Mouse (Mus musculus): Measurements from ENCODE around the gene Emp3. TPM values are rescaled to one million over a fixed set of nuclear protein-coding genes. Genes with fewer than 3 reads are reported as not detected.
A peak's percentile ranks its signal among the peaks of the same experiment; 100 is the strongest.

Emp3 gene
- polyA plus RNA-seq, 1 experiment from 2014 or later, result 255 TPM

GRCm38 (mm10) chr7:45873061-45873947 is 47.9 kb downstream of the Emp3 start:
- H3K36me3 ChIP-seq (ENCODE audit: insufficient read depth, low read length), result peaks cover 20% of the 10 kb centered on the region
- WGBS, result 1% methylated on average over 28 of the region's 28 CpGs
- H3K27ac ChIP-seq (ENCODE audit: low read length), result peak overlapping the region; percentile 95
- TF ChIP-seq EP300 (IDR thresholded peaks at IDR 0.05) (no peak), CTCF (IDR thresholded peaks at IDR 0.05) (peak; percentile 59)
- peaks cover 13% of the 10 kb centered on the region for H3K4me1 ChIP-seq (ENCODE audit: insufficient read depth, low read depth, low read length)
- DNase-seq (ENCODE audit: low spot score) (peak; percentile 76), ATAC-seq (peak; percentile 72)
- peak overlapping the region; percentile 91 for H3K4me3 ChIP-seq (ENCODE audit: low read depth, low read length)
- peaks cover 24% of the 10 kb centered on the region; the same call in 1 of the 2 replicates for H3K27me3 ChIP-seq (replicated peaks; ENCODE audit: insufficient read depth, low read length)
- H3K9ac ChIP-seq (replicated peaks; ENCODE audit: low read depth), result peak overlapping the region; percentile 97
- H3K9me3 ChIP-seq (ENCODE audit: low read length), result no peaks in the 10 kb centered on the region
- H3K4me2 ChIP-seq (replicated peaks; ENCODE audit: low read depth, low read length), result peak overlapping the region; percentile 82

DNA sequence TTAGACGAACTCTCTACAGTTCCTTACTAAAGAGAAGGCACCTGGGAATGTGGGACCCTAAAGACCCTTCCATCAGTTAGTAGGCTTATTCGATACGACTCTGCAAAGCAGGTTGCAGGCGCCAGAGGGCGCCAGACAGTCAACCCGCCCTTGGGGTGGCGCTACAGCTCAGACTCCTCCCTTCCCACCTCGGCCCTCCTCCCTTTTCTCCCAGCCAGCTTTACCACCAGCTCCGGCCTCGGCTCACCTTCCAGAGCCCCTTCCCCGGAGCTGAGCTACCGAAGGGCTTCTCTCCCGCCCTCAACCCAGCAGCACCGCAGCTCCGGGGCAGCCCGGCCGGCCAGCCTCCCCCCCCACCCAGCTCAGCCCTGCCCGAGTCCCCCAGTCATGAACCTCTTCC is 48.6 kb downstream of the Emp3 start, which contains the start of gene Kdelr1:
TSS of gene Kdelr1 (plus strand) at position 149 of the 400 bp plus-strand sequence.
- Histone ChIP-seq H3K9me3 (ENCODE audit: low read length) (no peaks in the 10 kb centered on the region), H3K9ac (replicated peaks; ENCODE audit: low read depth) (peak within 1 kb of the TSS; percentile 97), H3K4me3 (ENCODE audit: low read depth, low read length) (peak within 1 kb of the TSS; percentile 91), H3K36me3 (ENCODE audit: insufficient read depth, low read length) (peaks cover 20% of the 10 kb centered on the region), H3K27ac (ENCODE audit: low read length) (peak within 1 kb of the TSS; percentile 95), H3K27me3 (replicated peaks; ENCODE audit: insufficient read depth, low read length) (peaks cover 24% of the 10 kb centered on the region; the same call in 1 of the 2 replicates), H3K4me2 (replicated peaks; ENCODE audit: low read depth, low read length) (peak within 1 kb of the TSS; percentile 82), H3K4me1 (ENCODE audit: insufficient read depth, low read depth, low read length) (peaks cover 13% of the 10 kb centered on the region)
- DNase-seq (ENCODE audit: low spot score) (peak; percentile 96), ATAC-seq (peak; percentile 80)
- no peak for TF ChIP-seq EP300 (IDR thresholded peaks at IDR 0.05)
- peak; percentile 96 for TF ChIP-seq CTCF (IDR thresholded peaks at IDR 0.05)
- under 1% methylated on average over 18 of the region's 18 CpGs for WGBS

GRCm38 (mm10) chr7:45870282-45871058 is 50.7 kb downstream of the Emp3 start:
- no peak overlapping the region for H3K4me3 ChIP-seq (ENCODE audit: low read depth, low read length)
- H3K36me3 ChIP-seq (ENCODE audit: insufficient read depth, low read length), result peaks cover 1% of the 10 kb centered on the region; the same call in 1 of the 2 replicates
- TF ChIP-seq EP300 (IDR thresholded peaks at IDR 0.05), result no peak
- TF ChIP-seq CTCF (IDR thresholded peaks at IDR 0.05), result no peak
- 4% methylated on average over 26 of the region's 30 CpGs for WGBS
- H3K27ac ChIP-seq (ENCODE audit: low read length), result no peak overlapping the region
- peak overlapping the region; percentile 22 for H3K4me2 ChIP-seq (replicated peaks; ENCODE audit: low read depth, low read length)
- H3K4me1 ChIP-seq (ENCODE audit: insufficient read depth, low read depth, low read length), result peaks cover 13% of the 10 kb centered on the region
- no peak overlapping the region for H3K9ac ChIP-seq (replicated peaks; ENCODE audit: low read depth)
- peaks cover 27% of the 10 kb centered on the region; the same call in 1 of the 2 replicates for H3K27me3 ChIP-seq (replicated peaks; ENCODE audit: insufficient read depth, low read length)
- DNase-seq (ENCODE audit: low spot score) (no peak), ATAC-seq (no peak)
- H3K9me3 ChIP-seq (ENCODE audit: low read length), result no peaks in the 10 kb centered on the region

GRCm38 (mm10) chr7:45869787-45870186 is 51.4 kb downstream of the Emp3 start:
- H3K27ac ChIP-seq (ENCODE audit: low read length), result no peak overlapping the region
- no peak overlapping the region for H3K4me3 ChIP-seq (ENCODE audit: low read depth, low read length)
- no peaks in the 10 kb centered on the region for H3K9me3 ChIP-seq (ENCODE audit: low read length)
- TF ChIP-seq EP300 (IDR thresholded peaks at IDR 0.05), result no peak
- TF ChIP-seq CTCF (IDR thresholded peaks at IDR 0.05), result no peak
- 5% methylated on average over 13 of the region's 14 CpGs for WGBS
- no peak overlapping the region for H3K9ac ChIP-seq (replicated peaks; ENCODE audit: low read depth)
- H3K4me2 ChIP-seq (replicated peaks; ENCODE audit: low read depth, low read length), result no peak overlapping the region
- H3K36me3 ChIP-seq (ENCODE audit: insufficient read depth, low read length), result no peaks in the 10 kb centered on the region
- H3K4me1 ChIP-seq (ENCODE audit: insufficient read depth, low read depth, low read length), result peaks cover 9% of the 10 kb centered on the region
- ATAC-seq, result no peak
- peaks cover 27% of the 10 kb centered on the region; the same call in 1 of the 2 replicates for H3K27me3 ChIP-seq (replicated peaks; ENCODE audit: insufficient read depth, low read length)
- no peak for DNase-seq (ENCODE audit: low spot score)

- Histone ChIP-seq H3K9me3 (ENCODE audit: low read length) (no peaks in the 10 kb centered on the region), H3K4me1 (ENCODE audit: insufficient read depth, low read depth, low read length) (peaks cover 9% of the 10 kb centered on the region), H3K9ac (replicated peaks; ENCODE audit: low read depth) (no peak overlapping the region), H3K27ac (ENCODE audit: low read length) (no peak overlapping the region), H3K36me3 (ENCODE audit: insufficient read depth, low read length) (no peaks in the 10 kb centered on the region), H3K27me3 (replicated peaks; ENCODE audit: insufficient read depth, low read length) (peaks cover 27% of the 10 kb centered on the region; the same call in 1 of the 2 replicates), H3K4me3 (ENCODE audit: low read depth, low read length) (no peak overlapping the region), H3K4me2 (replicated peaks; ENCODE audit: low read depth, low read length) (no peak overlapping the region)
- ATAC-seq, result no peak
- TF ChIP-seq EP300 (IDR thresholded peaks at IDR 0.05) (no peak), CTCF (IDR thresholded peaks at IDR 0.05) (no peak)
- no peak for DNase-seq (ENCODE audit: low spot score)
- WGBS, result 23% methylated on average over 8 of the region's 8 CpGs
Observed at GRCm38 (mm10) chr7:45869107-45869670, 52.0 kb downstream of the Emp3 start.

Other genes starting within 250 kb of the Emp3 start
- gene Ntn5, start 237.4 kb downstream of the Emp3 start, polyA plus RNA-seq (2015; fragmentation: Nextera tagmentation; extraction: Ambion mirVana), result 2.4 TPM in 2 replicates
- 1.0 and 2.0 TPM in 2 replicates for gene Sec1, start 227.0 kb downstream of the Emp3 start, polyA plus RNA-seq (2015; fragmentation: Nextera tagmentation; extraction: Ambion mirVana)
- 1.5 and 2.4 TPM in 2 replicates for gene Car11, start 221.6 kb downstream of the Emp3 start, polyA plus RNA-seq (2015; fragmentation: Nextera tagmentation; extraction: Ambion mirVana)
- gene Dbp, start 216.3 kb downstream of the Emp3 start, polyA plus RNA-seq (2015; fragmentation: Nextera tagmentation; extraction: Ambion mirVana), result 6.8 and 9.4 TPM in 2 replicates
- 720 and 782 TPM in 2 replicates for gene Rpl18, start 205.9 kb downstream of the Emp3 start, polyA plus RNA-seq (2015; fragmentation: Nextera tagmentation; extraction: Ambion mirVana)
- gene Sphk2, start 203.4 kb downstream of the Emp3 start, polyA plus RNA-seq (2015; fragmentation: Nextera tagmentation; extraction: Ambion mirVana), result 17.9 and 18.2 TPM in 2 replicates
- 1.7 and 2.3 TPM in 2 replicates for gene Fam83e, start 200.2 kb downstream of the Emp3 start, polyA plus RNA-seq (2015; fragmentation: Nextera tagmentation; extraction: Ambion mirVana)
- not detected in 2 replicates for gene Spaca4, start 195.6 kb downstream of the Emp3 start, polyA plus RNA-seq (2015; fragmentation: Nextera tagmentation; extraction: Ambion mirVana)
- 0.10 and 0.11 TPM in 2 replicates for gene Lmtk3, start 137.7 kb downstream of the Emp3 start, polyA plus RNA-seq (2015; fragmentation: Nextera tagmentation; extraction: Ambion mirVana)
- gene Sult2b1, start 136.7 kb downstream of the Emp3 start, polyA plus RNA-seq (2015; fragmentation: Nextera tagmentation; extraction: Ambion mirVana), result 3.2 and 3.7 TPM in 2 replicates
- 105 and 113 TPM in 2 replicates for gene Cyth2, start 106.8 kb downstream of the Emp3 start, polyA plus RNA-seq (2015; fragmentation: Nextera tagmentation; extraction: Ambion mirVana)
- 0.20 and 0.35 TPM in 2 replicates for gene Kcnj14, start 96.6 kb downstream of the Emp3 start, polyA plus RNA-seq (2015; fragmentation: Nextera tagmentation; extraction: Ambion mirVana)
- 14.8 and 15.1 TPM in 2 replicates for gene Grwd1, start 90.5 kb downstream of the Emp3 start, polyA plus RNA-seq (2015; fragmentation: Nextera tagmentation; extraction: Ambion mirVana)
- gene Kdelr1, start 48.6 kb downstream of the Emp3 start, polyA plus RNA-seq (2015; fragmentation: Nextera tagmentation; extraction: Ambion mirVana), result 56.2 and 57.3 TPM in 2 replicates
- 0.62 and 0.75 TPM in 2 replicates for gene Grin2d, start 43.0 kb downstream of the Emp3 start, polyA plus RNA-seq (2015; fragmentation: Nextera tagmentation; extraction: Ambion mirVana)
- gene Syngr4, start 24.7 kb downstream of the Emp3 start, polyA plus RNA-seq (2015; fragmentation: Nextera tagmentation; extraction: Ambion mirVana), result 0.14 and 0.23 TPM in 2 replicates
- 3.9 and 4.1 TPM in 2 replicates for gene Tmem143, start 24.5 kb downstream of the Emp3 start, polyA plus RNA-seq (2015; fragmentation: Nextera tagmentation; extraction: Ambion mirVana)
- gene Ccdc114, start 2.7 kb upstream of the Emp3 start, polyA plus RNA-seq (2015; fragmentation: Nextera tagmentation; extraction: Ambion mirVana), result 8.9 and 11.2 TPM in 2 replicates
- gene Abcc6, start 108.9 kb upstream of the Emp3 start, polyA plus RNA-seq (2015; fragmentation: Nextera tagmentation; extraction: Ambion mirVana), result 0.26 and 0.37 TPM in 2 replicates
- 17.8 and 18.5 TPM in 2 replicates for gene Nomo1, start 112.3 kb upstream of the Emp3 start, polyA plus RNA-seq (2015; fragmentation: Nextera tagmentation; extraction: Ambion mirVana)
- gene Kcnj11, start 179.4 kb upstream of the Emp3 start, polyA plus RNA-seq (2015; fragmentation: Nextera tagmentation; extraction: Ambion mirVana), result 0.44 and 0.45 TPM in 2 replicates

Measured in lung, postnatal 0 days (tissue).